8 mouse cellular contexts compared by ENCODE assay signal in genomic region chr7:110629892-110630666, GRCm38 (mm10). TPM values are rescaled to one million over a fixed set of nuclear protein-coding genes. Genes with fewer than 3 reads are reported as not detected.
DNase-seq lines count a peak whose midpoint lies in the region; ATAC-seq and TF ChIP-seq lines count a peak whose summit lies in the region.

No protein-coding gene starts in this region.

- TF ChIP-seq POLR2A in thymus, adult 2 months (IDR thresholded peaks at IDR 0.05; ENCODE audit: control insufficient read depth, extremely low read depth, insufficient read depth, low read length, poor library complexity), result no peak

- peak overlapping the region; percentile 41 for H3K9ac ChIP-seq in forebrain, embryonic 16.5 days (replicated peaks; ENCODE audit: low read depth, low read length)
- H3K9ac ChIP-seq in lung, embryonic 15.5 days, result peak overlapping the region; percentile 46

- H3K9me3 ChIP-seq in forebrain, embryonic 16.5 days (ENCODE audit: control insufficient read depth, low read length), result no peaks in the 10 kb centered on the region
- no peaks in the 10 kb centered on the region for H3K9me3 ChIP-seq in lung, embryonic 15.5 days

- peak; percentile 76 for ATAC-seq in cerebellum, adult (ENCODE audit: insufficient number of reproducible peaks, low FRiP score, low TSS enrichment)
- ATAC-seq in forebrain, embryonic 16.5 days, result peak; percentile 92
- ATAC-seq in lung, embryonic 15.5 days (ENCODE audit: borderline replicate concordance, extremely low read depth, low FRiP score, low TSS enrichment), result peak; percentile 85

- H3K4me1 ChIP-seq in forebrain, embryonic 16.5 days (replicated peaks; ENCODE audit: control insufficient read depth, insufficient read depth, low read length), result peaks cover 40% of the 10 kb centered on the region
- H3K4me1 ChIP-seq in lung, embryonic 15.5 days, result peaks cover 56% of the 10 kb centered on the region
- H3K4me1 ChIP-seq in thymus, adult 2 months (replicated peaks; ENCODE audit: control insufficient read depth, insufficient read depth, low read length), result peaks cover 19% of the 10 kb centered on the region

- H3K27ac ChIP-seq in forebrain, embryonic 16.5 days (ENCODE audit: low read length), result no peak overlapping the region
- 0 out of 2 replicates have a peak overlapping the region, but pooled peaks have one; percentile 2 for H3K27ac ChIP-seq in lung, embryonic 15.5 days
- H3K27ac ChIP-seq in thymus, adult 2 months (ENCODE audit: control insufficient read depth, insufficient read depth, low read length), result no peak overlapping the region

- intact Hi-C loops in heart, postnatal 36 days (cut with DNase I), result loop anchor here (1.0 to 2.0 kb wide), 5 partner anchors 15 to 343 kb away; partner anchors contain the start of gene Sbf2

- TF ChIP-seq CTCF in thymus, adult 2 months (IDR thresholded peaks at IDR 0.05; ENCODE audit: borderline replicate concordance, control insufficient read depth, extremely low read depth, insufficient read depth, low read length, poor library complexity), result peak; percentile 89

- peak overlapping the region; percentile 43 for H3K4me3 ChIP-seq in forebrain, embryonic 16.5 days (replicated peaks; ENCODE audit: low read length)
- peak overlapping the region; percentile 43 for H3K4me3 ChIP-seq in lung, embryonic 15.5 days
- no peak overlapping the region for H3K4me3 ChIP-seq in thymus, adult 2 months (ENCODE audit: control insufficient read depth, insufficient read depth, low read length)

- H3K36me3 ChIP-seq in forebrain, embryonic 16.5 days (ENCODE audit: control insufficient read depth, insufficient read depth), result no peaks in the 10 kb centered on the region
- no peaks in the 10 kb centered on the region for H3K36me3 ChIP-seq in lung, embryonic 15.5 days
- no peaks in the 10 kb centered on the region for H3K36me3 ChIP-seq in thymus, adult 2 months (ENCODE audit: control insufficient read depth, insufficient read depth, low read length)

- 1% methylated on average over 36 of the region's 36 CpGs for WGBS in forebrain, embryonic 16.5 days
- WGBS in lung, embryonic 15.5 days, result 2% methylated on average over 36 of the region's 36 CpGs
- 5% methylated on average over 36 of the region's 36 CpGs for WGBS in thymus, adult 2 months

- peak overlapping the region; percentile 68 for H3K4me2 ChIP-seq in forebrain, embryonic 16.5 days (ENCODE audit: low read length)
- H3K4me2 ChIP-seq in lung, embryonic 15.5 days, result peak overlapping the region; percentile 93

- peaks cover 41% of the 10 kb centered on the region for H3K27me3 ChIP-seq in forebrain, embryonic 16.5 days (replicated peaks; ENCODE audit: control insufficient read depth, insufficient read depth, low read length)
- peaks cover 24% of the 10 kb centered on the region for H3K27me3 ChIP-seq in lung, embryonic 15.5 days
- H3K27me3 ChIP-seq in thymus, adult 2 months (ENCODE audit: control insufficient read depth, insufficient read depth, low read length), result peaks cover 38% of the 10 kb centered on the region

- peak; percentile 87 for DNase-seq in ES-CJ7 (ENCODE audit: low read depth, low spot score)
- DNase-seq in heart, postnatal 36 days, result peak; percentile 90 to 92
- DNase-seq in layer of hippocampus, adult 8-10 months (ENCODE audit: low spot score in 2 of 2), result peak; percentile 61 to 83
- DNase-seq in ovary, adult 18-20 months (ENCODE audit: low spot score), result peak; percentile 62
- peak; percentile 74 for DNase-seq in thymus, adult 2 months

RNA-seq across cellular contexts. Expression of gene Adm, which starts 2.6 kb away (rescaled TPM):
- 3.8 and 6.4 TPM in 2 replicates for polyA plus RNA-seq in forebrain, embryonic 16.5 days (2015; fragmentation: Nextera tagmentation; extraction: Ambion mirVana)
- 10 to 100 TPM in 1 of 2 experiments, 1 to 10 TPM in 1; 8.3 to 10.2 TPM for total RNA-seq in heart, postnatal 36 days (2021)
- total RNA-seq in layer of hippocampus, adult 8-10 months (2022), result 1 to 10 TPM; 1.7 to 3.1 (median 2.4) TPM
- 6.4 and 6.7 TPM in 2 replicates for polyA plus RNA-seq in lung, embryonic 15.5 days (2015; fragmentation: Nextera tagmentation; extraction: Ambion mirVana)
- polyA plus RNA-seq in thymus, adult 2 months (2012; rRNA removed), result 12.0 and 14.1 TPM in 2 replicates

RNA-seq across cellular contexts. Expression of gene Sbf2, which starts 15.4 kb away (rescaled TPM):
- polyA plus RNA-seq in forebrain, embryonic 16.5 days (2015; fragmentation: Nextera tagmentation; extraction: Ambion mirVana), result 75.4 and 75.7 TPM in 2 replicates
- 10 to 100 TPM; 52.6 to 54.1 TPM for total RNA-seq in heart, postnatal 36 days (2021)
- total RNA-seq in layer of hippocampus, adult 8-10 months (2022), result 10 to 100 TPM; 60.8 to 88.6 (median 72.1) TPM
- 37.4 and 39.1 TPM in 2 replicates for polyA plus RNA-seq in lung, embryonic 15.5 days (2015; fragmentation: Nextera tagmentation; extraction: Ambion mirVana)
- polyA plus RNA-seq in thymus, adult 2 months (2012; rRNA removed), result 6.3 and 8.8 TPM in 2 replicates
